Mouse (Mus musculus): Measurements from ENCODE around the gene Cln5. TPM values are rescaled to one million over a fixed set of nuclear protein-coding genes. Genes with fewer than 3 reads are reported as not detected.

Cln5 gene
- polyA plus RNA-seq, 1 experiment from 2014 or later: 29.8 TPM

- no peaks in the 10 kb centered on the region for H3K4me1 ChIP-seq (ENCODE audit: control insufficient read depth, insufficient read depth, low read length)
- H3K9ac ChIP-seq (ENCODE audit: low read length): no peak overlapping the region
- H3K36me3 ChIP-seq (ENCODE audit: control insufficient read depth, insufficient read depth, low read length): no peaks in the 10 kb centered on the region
- WGBS: 85% methylated on average over 13 of the region's 13 CpGs
- DNase-seq (ENCODE audit: low spot score) (no peak), ATAC-seq (ENCODE audit: insufficient number of reproducible peaks, low FRiP score, low TSS enrichment, low read depth) (no peak)
- no peaks in the 10 kb centered on the region for H3K27me3 ChIP-seq (ENCODE audit: control insufficient read depth, insufficient read depth, low read length)
- no peak overlapping the region for H3K4me2 ChIP-seq (ENCODE audit: low read depth, severe bottlenecking)
- no peak overlapping the region for H3K4me3 ChIP-seq (ENCODE audit: low read depth, low read length)
- no peak overlapping the region for H3K27ac ChIP-seq (replicated peaks; ENCODE audit: low read depth, low read length)
- no peaks in the 10 kb centered on the region for H3K9me3 ChIP-seq (ENCODE audit: control insufficient read depth, low read length)
Measured at GRCm38 (mm10) chr14:103054731-103055130, 15.3 kb upstream of the Cln5 start.

DNA sequence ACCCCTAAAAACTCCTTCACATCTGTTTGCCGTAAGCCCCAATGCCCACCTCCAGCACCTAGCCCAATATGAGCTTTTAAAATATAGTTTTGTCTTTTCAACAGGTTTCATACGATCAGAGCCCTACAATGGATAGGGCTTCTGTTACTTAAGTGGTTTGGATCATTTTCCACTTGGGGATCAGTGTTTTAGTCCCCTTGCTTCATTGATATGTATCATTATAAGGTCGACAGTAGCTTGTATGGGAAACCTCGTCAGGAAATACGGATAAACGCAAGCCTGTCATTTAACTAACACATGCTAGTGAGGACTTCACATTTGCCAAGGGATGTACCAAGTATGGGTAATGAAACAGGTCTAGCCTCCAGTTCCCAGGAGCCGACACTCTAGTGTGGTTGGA is 13.4 kb upstream of the Cln5 start:
- Histone ChIP-seq H3K27me3 (ENCODE audit: control insufficient read depth, insufficient read depth, low read length) (no peaks in the 10 kb centered on the region), H3K4me2 (ENCODE audit: low read depth, severe bottlenecking) (no peak overlapping the region), H3K36me3 (ENCODE audit: control insufficient read depth, insufficient read depth, low read length) (no peaks in the 10 kb centered on the region), H3K27ac (replicated peaks; ENCODE audit: low read depth, low read length) (no peak overlapping the region), H3K9ac (ENCODE audit: low read length) (no peak overlapping the region), H3K4me1 (ENCODE audit: control insufficient read depth, insufficient read depth, low read length) (no peaks in the 10 kb centered on the region), H3K4me3 (ENCODE audit: low read depth, low read length) (no peak overlapping the region), H3K9me3 (ENCODE audit: control insufficient read depth, low read length) (no peaks in the 10 kb centered on the region)
- no peak for DNase-seq (ENCODE audit: low spot score)
- ATAC-seq (ENCODE audit: insufficient number of reproducible peaks, low FRiP score, low TSS enrichment, low read depth): no peak
- WGBS: 87% methylated on average over 7 of the region's 7 CpGs

- no peak for ATAC-seq (ENCODE audit: insufficient number of reproducible peaks, low FRiP score, low TSS enrichment, low read depth)
- H3K9me3 ChIP-seq (ENCODE audit: control insufficient read depth, low read length): no peaks in the 10 kb centered on the region
- no peak overlapping the region for H3K9ac ChIP-seq (ENCODE audit: low read length)
- H3K36me3 ChIP-seq (ENCODE audit: control insufficient read depth, insufficient read depth, low read length): no peaks in the 10 kb centered on the region
- WGBS: 72% methylated on average over 1 of the region's 1 CpGs
- H3K4me1 ChIP-seq (ENCODE audit: control insufficient read depth, insufficient read depth, low read length): no peaks in the 10 kb centered on the region
- no peak overlapping the region for H3K4me2 ChIP-seq (ENCODE audit: low read depth, severe bottlenecking)
- H3K27ac ChIP-seq (replicated peaks; ENCODE audit: low read depth, low read length): no peak overlapping the region
- H3K4me3 ChIP-seq (ENCODE audit: low read depth, low read length): no peak overlapping the region
- no peaks in the 10 kb centered on the region for H3K27me3 ChIP-seq (ENCODE audit: control insufficient read depth, insufficient read depth, low read length)
- no peak for DNase-seq (ENCODE audit: low spot score)
Measured at GRCm38 (mm10) chr14:103058998-103059397, 11.0 kb upstream of the Cln5 start.

- no peak overlapping the region for H3K4me3 ChIP-seq (ENCODE audit: low read depth, low read length)
- no peaks in the 10 kb centered on the region for H3K27me3 ChIP-seq (ENCODE audit: control insufficient read depth, insufficient read depth, low read length)
- H3K36me3 ChIP-seq (ENCODE audit: control insufficient read depth, insufficient read depth, low read length): no peaks in the 10 kb centered on the region
- WGBS: 88% methylated on average over 10 of the region's 10 CpGs
- H3K4me1 ChIP-seq (ENCODE audit: control insufficient read depth, insufficient read depth, low read length): no peaks in the 10 kb centered on the region
- ATAC-seq (ENCODE audit: insufficient number of reproducible peaks, low FRiP score, low TSS enrichment, low read depth) (no peak), DNase-seq (ENCODE audit: low spot score) (no peak)
- H3K9me3 ChIP-seq (ENCODE audit: control insufficient read depth, low read length): no peaks in the 10 kb centered on the region
- no peak overlapping the region for H3K9ac ChIP-seq (ENCODE audit: low read length)
- H3K4me2 ChIP-seq (ENCODE audit: low read depth, severe bottlenecking): no peak overlapping the region
- no peak overlapping the region for H3K27ac ChIP-seq (replicated peaks; ENCODE audit: low read depth, low read length)
Measured at GRCm38 (mm10) chr14:103059495-103059894, 10.5 kb upstream of the Cln5 start.

DNA sequence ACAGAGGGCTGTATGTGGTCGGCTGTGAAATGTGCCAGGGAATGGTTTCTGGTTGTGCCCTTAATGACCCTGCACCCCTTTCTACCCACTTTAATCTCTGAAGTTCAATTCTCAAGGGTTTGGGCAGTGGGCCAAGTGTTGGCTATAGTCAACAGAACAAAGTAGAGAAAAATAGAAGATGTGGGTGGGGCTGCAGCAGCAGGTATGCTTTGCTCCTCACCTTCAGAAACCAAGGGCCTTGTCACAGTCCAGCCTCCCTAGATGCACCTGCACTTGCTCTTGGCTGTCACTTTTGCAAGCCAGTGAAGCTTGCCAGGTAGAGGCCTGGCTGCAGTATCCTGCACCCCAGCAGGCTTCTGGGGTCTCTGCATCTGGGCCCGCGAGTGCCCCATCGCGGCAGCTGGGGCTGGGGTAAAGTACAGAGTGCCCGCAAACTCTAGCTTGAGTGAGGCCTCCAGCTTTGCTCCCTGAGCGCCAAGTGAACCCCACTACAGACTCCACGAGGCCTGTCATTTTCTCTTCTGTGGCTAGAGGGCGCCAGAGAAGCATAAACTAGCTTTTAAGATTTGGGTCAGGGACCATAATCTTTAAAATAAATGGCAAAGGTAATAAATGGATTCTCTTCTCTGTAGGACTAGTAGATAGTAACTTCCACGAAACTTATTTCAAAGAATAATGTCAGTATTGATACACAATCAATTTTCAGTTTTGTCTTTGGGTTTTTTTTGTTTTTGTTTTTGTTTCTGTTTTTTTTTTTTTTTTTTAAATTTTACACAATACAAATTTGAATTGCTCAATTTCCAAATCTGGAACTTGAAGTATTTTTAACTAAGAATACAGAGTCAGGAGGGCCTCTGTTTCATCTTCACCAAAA is 4.5 kb upstream of the Cln5 start:
- 0 out of 2 replicates have a peak, but pooled peaks cover 3% of the 10 kb centered on the region for H3K4me1 ChIP-seq (ENCODE audit: control insufficient read depth, insufficient read depth, low read length)
- WGBS: 17% methylated on average over 10 of the region's 10 CpGs
- no peak overlapping the region for H3K9ac ChIP-seq (ENCODE audit: low read length)
- peak; percentile 82 for DNase-seq (ENCODE audit: low spot score)
- no peaks in the 10 kb centered on the region for H3K27me3 ChIP-seq (ENCODE audit: control insufficient read depth, insufficient read depth, low read length)
- H3K9me3 ChIP-seq (ENCODE audit: control insufficient read depth, low read length): no peaks in the 10 kb centered on the region
- H3K27ac ChIP-seq (replicated peaks; ENCODE audit: low read depth, low read length): no peak overlapping the region
- H3K36me3 ChIP-seq (ENCODE audit: control insufficient read depth, insufficient read depth, low read length): no peaks in the 10 kb centered on the region
- ATAC-seq (ENCODE audit: insufficient number of reproducible peaks, low FRiP score, low TSS enrichment, low read depth): no peak
- no peak overlapping the region for H3K4me3 ChIP-seq (ENCODE audit: low read depth, low read length)
- H3K4me2 ChIP-seq (ENCODE audit: low read depth, severe bottlenecking): no peak overlapping the region

DNA sequence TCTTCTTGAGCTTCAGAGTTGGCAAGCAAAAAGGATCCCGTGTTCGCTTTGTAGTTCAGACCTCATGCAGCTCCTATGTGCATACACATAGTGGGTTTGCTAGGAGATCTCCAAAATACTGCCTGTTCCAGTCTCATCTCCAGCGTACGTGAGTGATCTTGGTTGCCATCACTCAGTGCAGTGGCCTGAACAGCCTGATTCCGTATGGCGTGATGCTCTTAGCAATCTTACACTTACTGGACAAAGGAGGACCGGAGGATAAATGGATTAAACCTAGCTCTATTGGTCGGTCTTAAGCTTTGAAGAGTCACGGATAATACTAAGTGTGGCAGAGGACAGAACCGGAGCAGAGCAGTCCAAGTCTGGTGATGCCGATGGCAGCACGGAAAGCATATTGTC is 552 bp upstream of the Cln5 start:
- H3K4me1 ChIP-seq (ENCODE audit: control insufficient read depth, insufficient read depth, low read length): 0 out of 2 replicates have a peak, but pooled peaks cover 3% of the 10 kb centered on the region
- H3K36me3 ChIP-seq (ENCODE audit: control insufficient read depth, insufficient read depth, low read length): peaks cover 5% of the 10 kb centered on the region; the same call in 1 of the 2 replicates
- peak; percentile 45 for ATAC-seq (ENCODE audit: insufficient number of reproducible peaks, low FRiP score, low TSS enrichment, low read depth)
- 21% methylated on average over 12 of the region's 12 CpGs for WGBS
- H3K27me3 ChIP-seq (ENCODE audit: control insufficient read depth, insufficient read depth, low read length): no peaks in the 10 kb centered on the region
- no peak overlapping the region for H3K27ac ChIP-seq (replicated peaks; ENCODE audit: low read depth, low read length)
- peak overlapping the region; percentile 88 for H3K4me2 ChIP-seq (ENCODE audit: low read depth, severe bottlenecking)
- H3K9me3 ChIP-seq (ENCODE audit: control insufficient read depth, low read length): no peaks in the 10 kb centered on the region
- H3K9ac ChIP-seq (ENCODE audit: low read length): peak overlapping the region; percentile 72
- peak overlapping the region; percentile 72 for H3K4me3 ChIP-seq (ENCODE audit: low read depth, low read length)
- no peak for DNase-seq (ENCODE audit: low spot score)

- H3K4me2 ChIP-seq (ENCODE audit: low read depth, severe bottlenecking): peak overlapping the region; percentile 88
- WGBS: 6% methylated on average over 10 of the region's 10 CpGs
- H3K36me3 ChIP-seq (ENCODE audit: control insufficient read depth, insufficient read depth, low read length): peaks cover 5% of the 10 kb centered on the region; the same call in 1 of the 2 replicates
- H3K4me3 ChIP-seq (ENCODE audit: low read depth, low read length): peak overlapping the region; percentile 72
- peak overlapping the region; percentile 72 for H3K9ac ChIP-seq (ENCODE audit: low read length)
- 0 out of 2 replicates have a peak, but pooled peaks cover 3% of the 10 kb centered on the region for H3K4me1 ChIP-seq (ENCODE audit: control insufficient read depth, insufficient read depth, low read length)
- H3K27ac ChIP-seq (replicated peaks; ENCODE audit: low read depth, low read length): no peak overlapping the region
- DNase-seq (ENCODE audit: low spot score) (no peak), ATAC-seq (ENCODE audit: insufficient number of reproducible peaks, low FRiP score, low TSS enrichment, low read depth) (no peak)
- H3K27me3 ChIP-seq (ENCODE audit: control insufficient read depth, insufficient read depth, low read length): no peaks in the 10 kb centered on the region
- no peaks in the 10 kb centered on the region for H3K9me3 ChIP-seq (ENCODE audit: control insufficient read depth, low read length)
Measured at GRCm38 (mm10) chr14:103070790-103071189, 774 bp downstream of the Cln5 start.

DNA sequence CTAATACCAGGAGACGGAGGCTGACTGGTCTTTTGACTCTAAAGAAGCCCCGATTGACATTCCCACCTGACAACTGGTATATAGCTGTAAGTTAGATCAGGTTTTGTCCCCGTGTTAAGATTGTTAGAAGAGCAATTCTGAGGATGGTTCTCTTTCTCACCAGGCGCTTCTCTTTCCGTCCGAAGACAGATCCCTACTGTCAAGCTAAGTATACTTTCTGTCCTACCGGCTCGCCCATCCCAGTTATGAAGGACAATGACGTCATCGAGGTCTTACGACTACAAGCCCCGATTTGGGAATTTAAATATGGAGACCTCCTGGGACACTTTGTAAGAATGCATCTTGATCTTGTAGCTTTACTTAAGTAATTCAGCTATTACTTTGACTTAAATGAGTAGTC is 1.5 kb downstream of the Cln5 start:
- H3K9me3 ChIP-seq (ENCODE audit: control insufficient read depth, low read length): no peaks in the 10 kb centered on the region
- 91% methylated on average over 12 of the region's 12 CpGs for WGBS

More for the DNA sequence above, 1.5 kb downstream of the Cln5 start:
- no peak overlapping the region for H3K27ac ChIP-seq (replicated peaks; ENCODE audit: low read depth, low read length)
- DNase-seq (ENCODE audit: low spot score): no peak
- H3K27me3 ChIP-seq (ENCODE audit: control insufficient read depth, insufficient read depth, low read length): no peaks in the 10 kb centered on the region
- no peak overlapping the region for H3K4me2 ChIP-seq (ENCODE audit: low read depth, severe bottlenecking)
- no peak overlapping the region for H3K4me3 ChIP-seq (ENCODE audit: low read depth, low read length)
- ATAC-seq (ENCODE audit: insufficient number of reproducible peaks, low FRiP score, low TSS enrichment, low read depth): no peak
- peaks cover 5% of the 10 kb centered on the region; the same call in 1 of the 2 replicates for H3K36me3 ChIP-seq (ENCODE audit: control insufficient read depth, insufficient read depth, low read length)
- H3K4me1 ChIP-seq (ENCODE audit: control insufficient read depth, insufficient read depth, low read length): 0 out of 2 replicates have a peak, but pooled peaks cover 3% of the 10 kb centered on the region
- no peak overlapping the region for H3K9ac ChIP-seq (ENCODE audit: low read length)
